Mouse (Mus musculus): ENCODE measurements around the gene Tnnt3. TPM values are rescaled to one million over a fixed set of nuclear protein-coding genes. Genes with fewer than 3 reads are reported as not detected.

Tnnt3 gene
- polyA plus RNA-seq, 1 experiment from 2014 or later: 17.1 TPM

DNA sequence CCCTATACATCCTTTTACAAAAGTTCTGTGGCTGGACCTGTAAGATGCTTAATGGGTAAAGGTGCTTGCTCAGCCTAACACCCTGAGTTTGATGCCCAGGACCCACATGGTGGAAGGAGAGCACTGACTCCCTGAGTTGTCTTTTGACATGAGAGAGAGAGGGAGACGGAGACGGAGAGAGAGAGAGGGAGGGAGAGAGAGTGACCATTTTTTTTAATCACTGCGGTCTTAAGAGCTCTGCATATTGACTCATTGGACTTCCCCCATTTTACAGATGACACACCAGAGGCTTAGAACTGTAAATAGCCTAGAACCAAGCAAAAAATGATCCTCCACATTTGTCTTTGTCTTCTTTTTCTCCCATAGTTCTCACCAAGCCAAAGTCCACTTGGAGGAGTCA is 10.6 kb upstream of the Tnnt3 start:
- no peak overlapping the region for H3K4me2 ChIP-seq (ENCODE audit: low read depth, low read length)
- H3K4me3 ChIP-seq (ENCODE audit: low read length): no peak overlapping the region
- H3K4me1 ChIP-seq (ENCODE audit: control insufficient read depth, insufficient read depth, low read length): peaks cover 29% of the 10 kb centered on the region
- no peaks in the 10 kb centered on the region for H3K9me3 ChIP-seq (replicated peaks; ENCODE audit: control insufficient read depth, low read length)
- H3K27ac ChIP-seq (ENCODE audit: low read length): peak overlapping the region; percentile 76
- no peak overlapping the region; the same call in 1 of the 2 replicates for H3K9ac ChIP-seq (ENCODE audit: low read length)
- no peak for ATAC-seq (replicated peaks; ENCODE audit: extremely low read depth, insufficient read depth, low FRiP score)
- no peaks in the 10 kb centered on the region for H3K27me3 ChIP-seq (ENCODE audit: control insufficient read depth, insufficient read depth, low read length)
- H3K36me3 ChIP-seq (ENCODE audit: control insufficient read depth, insufficient read depth): peaks cover 3% of the 10 kb centered on the region; the same call in 1 of the 2 replicates
- 78% methylated on average over 3 of the region's 3 CpGs for WGBS

DNA sequence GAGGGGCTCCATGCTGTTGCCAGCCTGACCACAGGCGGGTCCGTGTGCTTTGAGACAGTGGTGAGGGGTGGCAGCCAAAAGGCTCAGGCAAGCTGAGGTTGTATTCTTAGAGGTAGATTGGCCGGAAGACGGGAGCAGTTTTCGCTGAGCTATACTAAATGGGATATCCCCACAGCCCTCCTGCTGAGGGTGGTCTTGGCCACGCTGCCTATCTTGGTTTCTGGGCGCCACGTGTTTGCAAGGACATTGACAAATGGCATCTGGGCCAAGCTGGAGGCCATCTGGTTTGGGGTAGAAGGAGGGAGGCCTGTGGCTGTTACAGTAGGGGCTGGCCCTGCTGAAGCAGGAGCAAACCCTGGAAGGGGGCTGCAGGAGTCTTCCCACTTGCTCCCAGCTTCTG is 5.1 kb upstream of the Tnnt3 start:
- H3K36me3 ChIP-seq (ENCODE audit: control insufficient read depth, insufficient read depth): peaks cover 5% of the 10 kb centered on the region; the same call in 1 of the 2 replicates
- no peak overlapping the region for H3K4me2 ChIP-seq (ENCODE audit: low read depth, low read length)
- H3K9me3 ChIP-seq (replicated peaks; ENCODE audit: control insufficient read depth, low read length): no peaks in the 10 kb centered on the region
- WGBS: 75% methylated on average over 8 of the region's 8 CpGs
- H3K4me1 ChIP-seq (ENCODE audit: control insufficient read depth, insufficient read depth, low read length): peaks cover 8% of the 10 kb centered on the region
- no peak overlapping the region for H3K9ac ChIP-seq (ENCODE audit: low read length)
- no peaks in the 10 kb centered on the region for H3K27me3 ChIP-seq (ENCODE audit: control insufficient read depth, insufficient read depth, low read length)
- no peak for ATAC-seq (replicated peaks; ENCODE audit: extremely low read depth, insufficient read depth, low FRiP score)
- H3K4me3 ChIP-seq (ENCODE audit: low read length): no peak overlapping the region
- no peak overlapping the region for H3K27ac ChIP-seq (ENCODE audit: low read length)

DNA sequence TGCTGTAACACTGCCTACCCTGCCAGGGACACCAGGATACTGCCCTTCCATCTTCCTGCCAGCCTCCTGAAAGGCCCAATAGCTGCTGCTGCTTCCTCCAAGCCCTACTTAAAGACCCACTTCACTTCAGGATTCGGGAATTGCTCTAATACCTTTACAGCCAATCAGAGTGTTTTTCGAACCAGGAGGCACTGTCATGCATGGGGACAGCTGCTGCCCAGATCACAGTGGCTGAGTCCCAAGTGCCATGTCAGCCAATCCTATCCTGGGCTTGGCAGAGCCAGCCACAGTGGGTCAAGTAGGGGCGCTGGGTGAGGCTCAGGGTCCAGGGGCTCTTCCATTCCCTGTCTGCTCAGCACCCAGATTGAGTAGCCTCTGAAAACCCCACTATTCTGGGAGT is 2.5 kb upstream of the Tnnt3 start:
- no peak overlapping the region for H3K27ac ChIP-seq (ENCODE audit: low read length)

DNA sequence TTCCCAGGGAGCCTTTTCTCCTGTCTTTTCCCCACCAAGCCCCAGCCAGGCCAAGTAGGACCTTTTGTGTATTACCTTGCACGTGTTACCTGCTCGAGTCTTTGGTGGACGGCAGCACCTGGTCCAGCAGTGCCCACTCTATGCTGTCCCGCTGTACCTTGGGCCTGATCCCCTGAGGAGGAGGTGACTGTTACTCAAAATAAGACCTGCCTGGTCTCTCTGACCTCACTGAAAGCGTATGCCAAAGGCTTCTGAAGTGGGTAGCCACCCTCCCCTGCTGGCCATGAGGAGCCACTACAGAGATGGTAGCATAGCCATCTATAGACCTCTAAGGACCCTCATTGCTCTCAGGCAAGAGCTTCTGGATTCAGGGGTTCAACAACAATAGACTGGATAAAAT is 1.8 kb upstream of the Tnnt3 start:
- H3K4me2 ChIP-seq (ENCODE audit: low read depth, low read length): no peak overlapping the region
- H3K9me3 ChIP-seq (replicated peaks; ENCODE audit: control insufficient read depth, low read length): no peaks in the 10 kb centered on the region
- WGBS: 87% methylated on average over 5 of the region's 5 CpGs
- ATAC-seq (replicated peaks; ENCODE audit: extremely low read depth, insufficient read depth, low FRiP score): 0 out of 2 replicates have a peak, but pooled peaks have one; percentile 12
- H3K9ac ChIP-seq (ENCODE audit: low read length): no peak overlapping the region
- H3K4me1 ChIP-seq (ENCODE audit: control insufficient read depth, insufficient read depth, low read length): peaks cover 17% of the 10 kb centered on the region
- H3K36me3 ChIP-seq (ENCODE audit: control insufficient read depth, insufficient read depth): 0 out of 2 replicates have a peak, but pooled peaks cover 3% of the 10 kb centered on the region
- no peak overlapping the region for H3K27ac ChIP-seq (ENCODE audit: low read length)
- H3K27me3 ChIP-seq (ENCODE audit: control insufficient read depth, insufficient read depth, low read length): no peaks in the 10 kb centered on the region
- H3K4me3 ChIP-seq (ENCODE audit: low read length): no peak overlapping the region

More for the DNA sequence above, 2.5 kb upstream of the Tnnt3 start:
- H3K4me2 ChIP-seq (ENCODE audit: low read depth, low read length): no peak overlapping the region
- H3K36me3 ChIP-seq (ENCODE audit: control insufficient read depth, insufficient read depth): 0 out of 2 replicates have a peak, but pooled peaks cover 3% of the 10 kb centered on the region
- no peak for ATAC-seq (replicated peaks; ENCODE audit: extremely low read depth, insufficient read depth, low FRiP score)
- no peak overlapping the region for H3K9ac ChIP-seq (ENCODE audit: low read length)
- no peak overlapping the region for H3K4me3 ChIP-seq (ENCODE audit: low read length)
- H3K9me3 ChIP-seq (replicated peaks; ENCODE audit: control insufficient read depth, low read length): no peaks in the 10 kb centered on the region
- H3K4me1 ChIP-seq (ENCODE audit: control insufficient read depth, insufficient read depth, low read length): peaks cover 17% of the 10 kb centered on the region
- 79% methylated on average over 3 of the region's 3 CpGs for WGBS
- no peaks in the 10 kb centered on the region for H3K27me3 ChIP-seq (ENCODE audit: control insufficient read depth, insufficient read depth, low read length)

DNA sequence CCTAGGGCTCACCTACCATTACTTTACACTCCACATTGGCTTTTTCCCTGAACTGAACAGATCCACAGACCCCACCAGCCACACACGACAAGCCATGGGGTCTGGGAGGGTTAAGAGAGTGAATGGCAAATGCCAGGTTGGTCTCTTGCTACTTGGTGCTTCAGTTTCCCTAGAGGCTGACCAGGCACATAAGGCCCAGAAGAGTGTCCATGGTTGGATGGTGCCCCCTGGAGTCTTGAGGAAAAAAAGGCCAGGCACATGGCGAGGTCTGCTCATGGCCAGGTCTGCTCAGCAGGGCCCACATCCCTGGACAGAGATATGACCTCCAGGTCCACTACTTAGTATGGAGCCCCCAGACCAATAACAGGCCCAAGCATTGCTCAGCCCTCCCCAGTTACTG is 861 bp upstream of the Tnnt3 start:
- ATAC-seq (replicated peaks; ENCODE audit: extremely low read depth, insufficient read depth, low FRiP score): no peak

DNA sequence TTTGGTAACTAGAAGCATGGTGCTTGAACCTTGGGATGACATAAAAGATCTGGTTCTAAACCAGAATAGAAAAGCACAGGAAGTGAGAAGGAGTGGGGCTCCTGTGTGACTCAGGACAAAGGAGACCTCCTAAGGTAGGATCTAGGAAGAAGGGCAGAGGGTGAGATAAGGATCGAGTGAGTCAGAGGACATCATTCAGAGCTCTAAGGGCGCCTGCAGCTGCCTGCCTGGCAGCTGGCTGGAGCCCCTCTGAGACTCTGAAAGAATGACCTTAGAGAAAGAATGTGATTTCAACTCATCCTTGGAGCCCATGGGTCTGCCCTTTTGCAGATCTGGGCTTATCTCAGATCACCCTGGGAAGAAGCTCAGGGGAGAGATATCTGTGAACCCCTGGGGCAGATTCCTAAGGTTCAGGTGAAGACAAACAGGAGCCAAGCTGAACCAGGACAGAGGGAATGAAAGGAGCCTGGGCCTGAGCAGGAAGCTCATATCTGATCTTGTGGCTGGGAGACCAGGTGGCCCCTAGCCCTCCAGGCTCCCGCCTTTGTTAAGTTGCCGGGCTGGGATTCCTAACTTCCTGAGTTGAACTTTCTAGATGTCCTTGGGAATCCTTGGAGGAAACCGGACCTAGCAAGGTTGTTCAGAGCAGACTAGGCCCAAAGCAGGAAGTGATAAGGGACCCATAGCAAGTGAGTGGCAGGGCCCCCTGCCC is 530 bp downstream of the Tnnt3 start:
- 38% methylated on average over 5 of the region's 5 CpGs for WGBS
- Histone ChIP-seq H3K9ac (ENCODE audit: low read length) (no peak overlapping the region), H3K27ac (ENCODE audit: low read length) (peak overlapping the region; percentile 62)

More for the DNA sequence above, 861 bp upstream of the Tnnt3 start:
- no peak overlapping the region for H3K4me3 ChIP-seq (ENCODE audit: low read length)
- H3K4me2 ChIP-seq (ENCODE audit: low read depth, low read length): no peak overlapping the region
- no peaks in the 10 kb centered on the region for H3K9me3 ChIP-seq (replicated peaks; ENCODE audit: control insufficient read depth, low read length)
- H3K36me3 ChIP-seq (ENCODE audit: control insufficient read depth, insufficient read depth): 0 out of 2 replicates have a peak, but pooled peaks cover 3% of the 10 kb centered on the region
- no peak overlapping the region for H3K27ac ChIP-seq (ENCODE audit: low read length)
- peaks cover 17% of the 10 kb centered on the region for H3K4me1 ChIP-seq (ENCODE audit: control insufficient read depth, insufficient read depth, low read length)
- H3K9ac ChIP-seq (ENCODE audit: low read length): no peak overlapping the region
- no peaks in the 10 kb centered on the region for H3K27me3 ChIP-seq (ENCODE audit: control insufficient read depth, insufficient read depth, low read length)
- WGBS: 86% methylated on average over 2 of the region's 2 CpGs

DNA sequence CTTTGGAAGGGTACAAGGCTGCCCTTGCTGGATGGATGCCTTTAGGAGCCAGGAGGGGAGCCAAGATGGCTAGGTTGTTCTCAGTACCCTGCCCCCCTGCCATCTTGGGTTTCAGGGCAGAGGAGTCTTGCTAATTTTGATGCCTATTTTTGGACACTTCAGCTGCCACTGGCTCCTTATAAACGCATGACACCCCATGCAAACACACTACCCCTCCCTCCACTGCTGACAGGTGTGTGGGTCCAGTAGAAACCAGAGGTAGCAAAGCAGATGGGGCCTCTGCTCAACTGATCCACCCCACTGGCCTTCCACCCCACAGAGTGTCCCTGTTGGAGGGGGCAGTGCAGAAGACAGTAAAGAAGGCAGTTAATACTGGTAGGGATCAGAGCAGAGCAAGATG is 1.4 kb downstream of the Tnnt3 start:
- no peaks in the 10 kb centered on the region for H3K27me3 ChIP-seq (ENCODE audit: control insufficient read depth, insufficient read depth, low read length)
- no peak overlapping the region for H3K4me3 ChIP-seq (ENCODE audit: low read length)
- H3K4me1 ChIP-seq (ENCODE audit: control insufficient read depth, insufficient read depth, low read length): peaks cover 17% of the 10 kb centered on the region
- H3K27ac ChIP-seq (ENCODE audit: low read length): peak overlapping the region; percentile 49
- H3K9me3 ChIP-seq (replicated peaks; ENCODE audit: control insufficient read depth, low read length): no peaks in the 10 kb centered on the region
- H3K9ac ChIP-seq (ENCODE audit: low read length): no peak overlapping the region
- 68% methylated on average over 1 of the region's 1 CpGs for WGBS
- no peaks in the 10 kb centered on the region for H3K36me3 ChIP-seq (ENCODE audit: control insufficient read depth, insufficient read depth)
- no peak overlapping the region for H3K4me2 ChIP-seq (ENCODE audit: low read depth, low read length)
- ATAC-seq (replicated peaks; ENCODE audit: extremely low read depth, insufficient read depth, low FRiP score): no peak

More for the DNA sequence above, 530 bp downstream of the Tnnt3 start:
- Histone ChIP-seq H3K9me3 (replicated peaks; ENCODE audit: control insufficient read depth, low read length) (no peaks in the 10 kb centered on the region), H3K4me2 (ENCODE audit: low read depth, low read length) (no peak overlapping the region), H3K4me3 (ENCODE audit: low read length) (no peak overlapping the region), H3K36me3 (ENCODE audit: control insufficient read depth, insufficient read depth) (0 out of 2 replicates have a peak, but pooled peaks cover 3% of the 10 kb centered on the region), H3K27me3 (ENCODE audit: control insufficient read depth, insufficient read depth, low read length) (no peaks in the 10 kb centered on the region), H3K4me1 (ENCODE audit: control insufficient read depth, insufficient read depth, low read length) (peaks cover 17% of the 10 kb centered on the region)
- no peak for ATAC-seq (replicated peaks; ENCODE audit: extremely low read depth, insufficient read depth, low FRiP score)

DNA sequence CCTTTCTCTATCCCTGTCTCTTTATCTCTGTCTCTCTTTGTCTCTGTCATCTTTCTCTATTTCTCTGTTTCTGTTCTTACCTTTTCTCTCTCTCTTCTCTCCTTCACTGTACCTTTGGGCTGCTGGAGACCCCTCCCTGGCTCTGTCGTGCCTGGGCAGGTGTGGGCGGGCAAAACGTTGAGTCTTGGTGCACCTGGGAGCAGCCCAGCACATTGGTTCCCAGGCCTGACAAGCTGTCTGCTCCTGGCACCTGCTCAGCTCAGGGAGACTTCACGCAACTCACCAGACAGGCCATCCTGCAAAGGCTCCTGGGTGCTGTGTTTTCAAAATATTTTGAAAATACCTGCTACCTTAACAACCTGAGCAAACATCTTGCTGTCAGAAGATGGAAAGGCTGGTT is 4.6 kb downstream of the Tnnt3 start:
- H3K27ac ChIP-seq (ENCODE audit: low read length): no peak overlapping the region
- no peaks in the 10 kb centered on the region for H3K36me3 ChIP-seq (ENCODE audit: control insufficient read depth, insufficient read depth)
- no peaks in the 10 kb centered on the region for H3K9me3 ChIP-seq (replicated peaks; ENCODE audit: control insufficient read depth, low read length)
- H3K4me2 ChIP-seq (ENCODE audit: low read depth, low read length): no peak overlapping the region
- no peak overlapping the region for H3K4me3 ChIP-seq (ENCODE audit: low read length)
- peaks cover 30% of the 10 kb centered on the region for H3K4me1 ChIP-seq (ENCODE audit: control insufficient read depth, insufficient read depth, low read length)
- 78% methylated on average over 4 of the region's 4 CpGs for WGBS
- ATAC-seq (replicated peaks; ENCODE audit: extremely low read depth, insufficient read depth, low FRiP score): no peak
- H3K9ac ChIP-seq (ENCODE audit: low read length): no peak overlapping the region
- H3K27me3 ChIP-seq (ENCODE audit: control insufficient read depth, insufficient read depth, low read length): no peaks in the 10 kb centered on the region

DNA sequence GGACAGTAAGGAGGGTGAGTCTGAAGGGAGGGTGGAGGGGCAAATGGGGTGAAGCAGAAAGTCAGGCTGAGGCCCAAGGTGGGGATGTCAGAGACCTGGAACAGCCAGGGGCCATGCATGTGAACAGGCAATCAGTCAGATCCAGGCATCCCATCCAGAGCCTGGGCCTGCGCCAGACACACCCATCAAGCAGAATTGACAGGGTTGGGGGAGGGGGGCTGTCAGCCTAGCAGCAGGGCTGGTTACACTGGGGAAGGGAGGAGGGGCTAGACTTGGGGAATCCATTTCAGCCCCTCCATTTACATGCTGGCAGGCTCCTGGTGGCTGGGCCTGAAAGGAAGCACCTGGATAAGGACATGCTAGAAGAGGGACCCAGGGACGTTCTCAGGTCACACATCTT is 7.3 kb downstream of the Tnnt3 start:
- no peaks in the 10 kb centered on the region for H3K36me3 ChIP-seq (ENCODE audit: control insufficient read depth, insufficient read depth)
- no peak overlapping the region for H3K4me2 ChIP-seq (ENCODE audit: low read depth, low read length)
- no peaks in the 10 kb centered on the region for H3K9me3 ChIP-seq (replicated peaks; ENCODE audit: control insufficient read depth, low read length)
- 59% methylated on average over 2 of the region's 2 CpGs for WGBS
- H3K4me1 ChIP-seq (ENCODE audit: control insufficient read depth, insufficient read depth, low read length): peaks cover 23% of the 10 kb centered on the region
- H3K4me3 ChIP-seq (ENCODE audit: low read length): no peak overlapping the region
- H3K9ac ChIP-seq (ENCODE audit: low read length): no peak overlapping the region
- H3K27ac ChIP-seq (ENCODE audit: low read length): no peak overlapping the region
- H3K27me3 ChIP-seq (ENCODE audit: control insufficient read depth, insufficient read depth, low read length): no peaks in the 10 kb centered on the region
- ATAC-seq (replicated peaks; ENCODE audit: extremely low read depth, insufficient read depth, low FRiP score): no peak
